Mouse (Mus musculus): ENCODE results near the gene Crim1. TPM values are rescaled to one million over a fixed set of nuclear protein-coding genes. Genes with fewer than 3 reads are reported as not detected.

The Crim1 gene
- total RNA-seq, 2 experiments from 2014 or later: 0.27 to 0.73 TPM

- no peak for ATAC-seq (ENCODE audit: poor library complexity, severe bottlenecking)
Observed at GRCm38 (mm10) chr17:78321216-78321835, 121.3 kb downstream of the Crim1 start.

- ATAC-seq (ENCODE audit: poor library complexity, severe bottlenecking): no peak
Observed at GRCm38 (mm10) chr17:78322369-78323335, 122.6 kb downstream of the Crim1 start.

GRCm38 (mm10) chr17:78325761-78326332, 125.8 kb downstream of the Crim1 start:
- ATAC-seq (ENCODE audit: poor library complexity, severe bottlenecking): no peak

- no peak for ATAC-seq (ENCODE audit: poor library complexity, severe bottlenecking)
Observed at GRCm38 (mm10) chr17:78326381-78326780, 126.3 kb downstream of the Crim1 start.

GRCm38 (mm10) chr17:78327187-78327586, 127.1 kb downstream of the Crim1 start:
- no peak for ATAC-seq (ENCODE audit: poor library complexity, severe bottlenecking)

- no peak for ATAC-seq (ENCODE audit: poor library complexity, severe bottlenecking)
Observed at GRCm38 (mm10) chr17:78328287-78328686, 128.2 kb downstream of the Crim1 start.

- ATAC-seq (ENCODE audit: poor library complexity, severe bottlenecking): no peak
Observed at GRCm38 (mm10) chr17:78331438-78331837, 131.4 kb downstream of the Crim1 start.

- no peak for ATAC-seq (ENCODE audit: poor library complexity, severe bottlenecking)
Observed at GRCm38 (mm10) chr17:78333275-78333674, 133.2 kb downstream of the Crim1 start.

GRCm38 (mm10) chr17:78335250-78335649, 135.2 kb downstream of the Crim1 start:
- no peak for ATAC-seq (ENCODE audit: poor library complexity, severe bottlenecking)

GRCm38 (mm10) chr17:78343688-78344087, 143.6 kb downstream of the Crim1 start:
- no peak for ATAC-seq (ENCODE audit: poor library complexity, severe bottlenecking)

- no peak for ATAC-seq (ENCODE audit: poor library complexity, severe bottlenecking)
Observed at GRCm38 (mm10) chr17:78347111-78347801, 147.2 kb downstream of the Crim1 start.

GRCm38 (mm10) chr17:78351676-78352499, 151.8 kb downstream of the Crim1 start:
- ATAC-seq (ENCODE audit: poor library complexity, severe bottlenecking): peak; percentile 61

GRCm38 (mm10) chr17:78352500-78352855, 152.4 kb downstream of the Crim1 start:
- peak; percentile 6; the same call in 1 of the 2 replicates for ATAC-seq (ENCODE audit: poor library complexity, severe bottlenecking)

- no peak for ATAC-seq (ENCODE audit: poor library complexity, severe bottlenecking)
Observed at GRCm38 (mm10) chr17:78354411-78354810, 154.4 kb downstream of the Crim1 start.

GRCm38 (mm10) chr17:78354871-78355270, 154.8 kb downstream of the Crim1 start:
- no peak for ATAC-seq (ENCODE audit: poor library complexity, severe bottlenecking)

- no peak for ATAC-seq (ENCODE audit: poor library complexity, severe bottlenecking)
Observed at GRCm38 (mm10) chr17:78355611-78356010, 155.6 kb downstream of the Crim1 start.

GRCm38 (mm10) chr17:78357753-78358152, 157.7 kb downstream of the Crim1 start:
- ATAC-seq (ENCODE audit: poor library complexity, severe bottlenecking): no peak

- ATAC-seq (ENCODE audit: poor library complexity, severe bottlenecking): no peak
Observed at GRCm38 (mm10) chr17:78358251-78358726, 158.2 kb downstream of the Crim1 start.

GRCm38 (mm10) chr17:78361939-78362728, 162.1 kb downstream of the Crim1 start:
- ATAC-seq (ENCODE audit: poor library complexity, severe bottlenecking): peak; percentile 90
